Mouse (Mus musculus) retina, embryonic 14.5 days (tissue): ENCODE data around the gene Chl1.
A peak's percentile ranks its signal among the peaks of the same experiment; 100 is the strongest.

ENCODE experiments used
- DNase-seq: peaks from one replicate; pipeline ENCODE4 v3.0.0-alpha.2; 2015; ENCODE audit warnings: low spot score

Gene Chl1

GRCm38 (mm10) chr6:103543753-103544152 is 33.4 kb downstream of the Chl1 start:
- DNase-seq: no peak

- DNase-seq: no peak
Observed at GRCm38 (mm10) chr6:103546314-103546713, 35.9 kb downstream of the Chl1 start.

- no peak for DNase-seq
Observed at GRCm38 (mm10) chr6:103549929-103550328, 39.5 kb downstream of the Chl1 start.

GRCm38 (mm10) chr6:103558037-103558893 is 47.9 kb downstream of the Chl1 start:
- DNase-seq: no peak

- no peak for DNase-seq
Observed at GRCm38 (mm10) chr6:103558894-103559225, 48.5 kb downstream of the Chl1 start.

- no peak for DNase-seq
Observed at GRCm38 (mm10) chr6:103559344-103559743, 49.0 kb downstream of the Chl1 start.

GRCm38 (mm10) chr6:103564811-103565210 is 54.4 kb downstream of the Chl1 start:
- DNase-seq: no peak

GRCm38 (mm10) chr6:103567247-103567646 is 56.9 kb downstream of the Chl1 start:
- no peak for DNase-seq

- DNase-seq: no peak
Observed at GRCm38 (mm10) chr6:103572659-103573058, 62.3 kb downstream of the Chl1 start.

- DNase-seq: no peak
Observed at GRCm38 (mm10) chr6:103584224-103584623, 73.8 kb downstream of the Chl1 start.

GRCm38 (mm10) chr6:103585667-103586066 is 75.3 kb downstream of the Chl1 start:
- peak; percentile 62 for DNase-seq

GRCm38 (mm10) chr6:103586081-103586480 is 75.7 kb downstream of the Chl1 start:
- DNase-seq: no peak

GRCm38 (mm10) chr6:103602070-103602469 is 91.7 kb downstream of the Chl1 start:
- no peak for DNase-seq

GRCm38 (mm10) chr6:103610656-103611055 is 100.3 kb downstream of the Chl1 start:
- DNase-seq: no peak

- DNase-seq: no peak
Observed at GRCm38 (mm10) chr6:103612626-103613025, 102.2 kb downstream of the Chl1 start.

GRCm38 (mm10) chr6:103613714-103614113 is 103.3 kb downstream of the Chl1 start:
- no peak for DNase-seq

GRCm38 (mm10) chr6:103615924-103616602 is 105.7 kb downstream of the Chl1 start:
- no peak for DNase-seq

- no peak for DNase-seq
Observed at GRCm38 (mm10) chr6:103620880-103621279, 110.5 kb downstream of the Chl1 start.

- peak; percentile 19 for DNase-seq
Observed at GRCm38 (mm10) chr6:103622117-103622713, 111.8 kb downstream of the Chl1 start.

- no peak for DNase-seq
Observed at GRCm38 (mm10) chr6:103632856-103633255, 122.5 kb downstream of the Chl1 start.

GRCm38 (mm10) chr6:103656778-103657177 is 146.4 kb downstream of the Chl1 start:
- DNase-seq: no peak

- DNase-seq: no peak
Observed at GRCm38 (mm10) chr6:103659173-103659572, 148.8 kb downstream of the Chl1 start.

- no peak for DNase-seq
Observed at GRCm38 (mm10) chr6:103665206-103665605, 154.8 kb downstream of the Chl1 start.
